In the genomic region with DNA sequence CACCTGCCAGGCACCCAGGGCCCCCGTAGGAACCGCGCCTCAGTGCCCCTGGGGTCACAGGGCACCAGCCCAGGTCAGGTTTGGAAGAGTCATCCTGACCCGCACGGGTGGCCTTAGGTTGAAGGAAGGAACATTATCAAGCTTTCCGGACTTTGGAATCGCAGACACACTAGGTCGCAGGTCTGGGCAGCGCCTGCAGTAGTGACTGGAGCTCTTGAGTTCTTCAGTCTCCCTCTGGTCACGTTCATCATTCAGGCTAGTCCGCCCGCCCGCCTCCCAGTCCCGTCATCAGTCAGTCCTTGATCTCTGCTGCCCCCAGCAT, we compare ENCODE assay signal across 8 mouse cellular contexts. TPM values are rescaled to one million over a fixed set of nuclear protein-coding genes. Genes with fewer than 3 reads are reported as not detected.
A peak's percentile ranks its signal among the peaks of the same experiment; 100 is the strongest.
DNase-seq lines count a peak whose midpoint lies in the region; ATAC-seq and TF ChIP-seq lines count a peak whose summit lies in the region.

No protein-coding gene starts in this region.

- TF ChIP-seq CTCF in liver, adult 2 months (IDR thresholded peaks at IDR 0.05; ENCODE audit: low read depth, low read length), result no peak
- TF ChIP-seq CTCF in midbrain, postnatal 0 days (IDR thresholded peaks at IDR 0.05), result no peak
- no peak for TF ChIP-seq CTCF in thymus, adult 2 months (IDR thresholded peaks at IDR 0.05; ENCODE audit: borderline replicate concordance, control insufficient read depth, extremely low read depth, insufficient read depth, low read length, poor library complexity)

- H3K9ac ChIP-seq in liver, adult 2 months (ENCODE audit: low read depth, low read length), result peak overlapping the region; percentile 44; the same call in 1 of the 2 replicates
- H3K9ac ChIP-seq in embryonic facial prominence, embryonic 13.5 days, result peak overlapping the region; percentile 62
- H3K9ac ChIP-seq in midbrain, postnatal 0 days (replicated peaks; ENCODE audit: low read length, poor library complexity, severe bottlenecking), result peak overlapping the region; percentile 51

- 11% methylated on average over 14 of the region's 14 CpGs for WGBS in liver, adult 2 months
- 10% methylated on average over 14 of the region's 14 CpGs for WGBS in embryonic facial prominence, embryonic 13.5 days
- WGBS in midbrain, postnatal 0 days, result 10% methylated on average over 14 of the region's 14 CpGs
- 17% methylated on average over 14 of the region's 14 CpGs for WGBS in thymus, adult 2 months

- peak overlapping the region; percentile 74 for H3K4me2 ChIP-seq in embryonic facial prominence, embryonic 13.5 days
- H3K4me2 ChIP-seq in midbrain, postnatal 0 days (ENCODE audit: low read depth, low read length, poor library complexity, severe bottlenecking), result peak overlapping the region; percentile 68

- peak; percentile 56 for DNase-seq in liver, adult 2 months (ENCODE audit: extremely low read depth, low read depth, low spot score)
- DNase-seq in liver, result no peak
- DNase-seq in kidney, adult 9 months, result peak; percentile 55
- DNase-seq in midbrain, postnatal 0 days (ENCODE audit: low spot score), result no peak
- DNase-seq in urinary bladder, postnatal 10 days (ENCODE audit: low spot score), result no peak
- no peak for DNase-seq in left cerebral cortex, adult 8-10 months (ENCODE audit: low spot score in 2 of 2)
- DNase-seq in thymus, adult 2 months, result no peak

- H3K27me3 ChIP-seq in liver, adult 2 months (ENCODE audit: control insufficient read depth, insufficient read depth, low read length), result no peaks in the 10 kb centered on the region
- peaks cover 4% of the 10 kb centered on the region; the same call in 1 of the 2 replicates for H3K27me3 ChIP-seq in embryonic facial prominence, embryonic 13.5 days
- no peaks in the 10 kb centered on the region for H3K27me3 ChIP-seq in midbrain, postnatal 0 days (ENCODE audit: insufficient read depth, low read length)
- H3K27me3 ChIP-seq in thymus, adult 2 months (ENCODE audit: control insufficient read depth, insufficient read depth, low read length), result peaks cover 3% of the 10 kb centered on the region

- no peaks in the 10 kb centered on the region for H3K36me3 ChIP-seq in liver, adult 2 months (ENCODE audit: control insufficient read depth, insufficient read depth, low read length)
- no peaks in the 10 kb centered on the region for H3K36me3 ChIP-seq in embryonic facial prominence, embryonic 13.5 days
- no peaks in the 10 kb centered on the region for H3K36me3 ChIP-seq in midbrain, postnatal 0 days (ENCODE audit: insufficient read depth, low read length)
- no peaks in the 10 kb centered on the region for H3K36me3 ChIP-seq in thymus, adult 2 months (ENCODE audit: control insufficient read depth, insufficient read depth, low read length)

- H3K4me1 ChIP-seq in liver, adult 2 months (ENCODE audit: control insufficient read depth, insufficient read depth, low read length), result peaks cover 25% of the 10 kb centered on the region
- peaks cover 64% of the 10 kb centered on the region for H3K4me1 ChIP-seq in embryonic facial prominence, embryonic 13.5 days
- H3K4me1 ChIP-seq in midbrain, postnatal 0 days (ENCODE audit: insufficient read depth, low read length), result no peaks in the 10 kb centered on the region; the same call in 1 of the 2 replicates
- H3K4me1 ChIP-seq in thymus, adult 2 months (replicated peaks; ENCODE audit: control insufficient read depth, insufficient read depth, low read length), result peaks cover 11% of the 10 kb centered on the region

- no peaks in the 10 kb centered on the region for H3K9me3 ChIP-seq in embryonic facial prominence, embryonic 13.5 days
- H3K9me3 ChIP-seq in midbrain, postnatal 0 days (ENCODE audit: low read length), result no peaks in the 10 kb centered on the region

- peak overlapping the region; percentile 45; the same call in 1 of the 2 replicates for H3K4me3 ChIP-seq in liver, adult 2 months (ENCODE audit: insufficient read depth, low read depth, low read length)
- peak overlapping the region; percentile 42 for H3K4me3 ChIP-seq in embryonic facial prominence, embryonic 13.5 days
- peak overlapping the region; percentile 29 for H3K4me3 ChIP-seq in midbrain, postnatal 0 days (ENCODE audit: low read depth, low read length)
- H3K4me3 ChIP-seq in thymus, adult 2 months (ENCODE audit: control insufficient read depth, insufficient read depth, low read length), result no peak overlapping the region

- no peak; the same call in 1 of the 2 replicates for ATAC-seq in embryonic facial prominence, embryonic 13.5 days (ENCODE audit: insufficient number of reproducible peaks, insufficient read depth, low FRiP score, low TSS enrichment, low read depth)
- no peak for ATAC-seq in midbrain, postnatal 0 days (ENCODE audit: low FRiP score)

- no peaks in the 10 kb centered on the region for H3K79me2 ChIP-seq in liver, adult 2 months (ENCODE audit: control insufficient read depth, insufficient read depth, low read length)

- no peak overlapping the region for H3K27ac ChIP-seq in liver, adult 2 months (replicated peaks; ENCODE audit: insufficient read depth, low read depth, low read length)
- 0 out of 2 replicates have a peak overlapping the region, but pooled peaks have one; percentile 48 for H3K27ac ChIP-seq in embryonic facial prominence, embryonic 13.5 days
- no peak overlapping the region for H3K27ac ChIP-seq in midbrain, postnatal 0 days (ENCODE audit: low read depth, low read length)
- H3K27ac ChIP-seq in thymus, adult 2 months (ENCODE audit: control insufficient read depth, insufficient read depth, low read length), result no peak overlapping the region

- TF ChIP-seq POLR2A in liver, adult 2 months (IDR thresholded peaks at IDR 0.05; ENCODE audit: extremely low read depth, insufficient read depth, low read length), result no peak
- TF ChIP-seq POLR2A in thymus, adult 2 months (IDR thresholded peaks at IDR 0.05; ENCODE audit: control insufficient read depth, extremely low read depth, insufficient read depth, low read length, poor library complexity), result no peak

RNA-seq across cellular contexts. Expression of gene Papln, which starts 0.6 kb away (rescaled TPM):
- total RNA-seq in liver, adult 2 months (2014; rRNA removed), result 1.3 and 1.9 TPM in 2 replicates
- 2.5 and 3.1 TPM in 2 replicates for polyA plus RNA-seq in liver, adult 2 months (2012; rRNA removed)
- polyA plus RNA-seq in embryonic facial prominence, embryonic 13.5 days (2015; fragmentation: Nextera tagmentation; extraction: Ambion mirVana), result 2.2 and 2.8 TPM in 2 replicates
- total RNA-seq in midbrain, postnatal 0 days (2014; rRNA removed), result 2.4 and 2.7 TPM in 2 replicates
- polyA plus RNA-seq in midbrain, postnatal 0 days (2015; fragmentation: Nextera tagmentation; extraction: Ambion mirVana), result 0.33 and 0.37 TPM in 2 replicates
- total RNA-seq in left cerebral cortex, adult 8-10 months (2022), result 10 to 100 TPM in 3 of 4 experiments, 1 to 10 TPM in 1; 9.8 to 14.9 (median 13.4) TPM
- polyA plus RNA-seq in thymus, adult 2 months (2012; rRNA removed), result 1.7 and 1.9 TPM in 2 replicates

Comparison
In these comparisons a context has a peak if more than half of its experiments do, and no peak if none do; other contexts are left out.
1. DNase-seq: peak in liver, adult 2 months (single experiment) and kidney, adult 9 months (single experiment); none in liver (single experiment), midbrain, postnatal 0 days (single experiment), urinary bladder, postnatal 10 days (single experiment), left cerebral cortex, adult 8-10 months (0 of 2) and thymus, adult 2 months (single experiment).
2. Peak in every context shown above with its lines, with median percentiles within 50 percentile points of each other: H3K9ac ChIP-seq.